Comparison of ENCODE assay signal across 8 mouse cellular contexts in the genomic region with DNA sequence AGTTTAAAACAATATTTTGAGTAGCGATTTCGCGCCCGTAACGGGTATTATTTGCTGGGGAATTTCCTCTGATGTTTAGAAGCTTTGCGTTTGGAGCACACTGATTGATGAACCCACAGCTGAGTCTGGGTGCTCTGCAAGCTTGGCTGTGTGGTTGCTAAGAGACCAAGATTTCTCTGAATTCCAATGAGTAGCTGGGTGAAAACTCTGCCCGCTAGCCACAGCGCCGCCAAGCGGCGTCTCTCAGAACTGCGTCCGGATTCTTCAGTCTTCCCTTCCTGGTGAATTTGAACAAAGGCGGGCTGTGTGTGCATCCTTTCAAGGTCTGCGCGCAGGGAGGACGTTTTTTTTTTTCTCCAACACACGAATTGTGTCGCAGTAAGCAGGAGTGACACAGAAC. TPM values are rescaled to one million over a fixed set of nuclear protein-coding genes. Genes with fewer than 3 reads are reported as not detected.
DNase-seq lines count a peak whose midpoint lies in the region; ATAC-seq lines count a peak whose summit lies in the region.

No protein-coding gene starts in this region.

- ATAC-seq in intestine, embryonic 14.5 days (replicated peaks; ENCODE audit: low FRiP score, low TSS enrichment, low read depth), result peak; percentile 82
- ATAC-seq in megakaryocyte-erythroid progenitor cell, adult 5-6 weeks (replicated peaks; ENCODE audit: low FRiP score, low TSS enrichment, poor library complexity, severe bottlenecking), result peak; percentile 69

- peak; percentile 96 for DNase-seq in adrenal gland, adult 18-20 months (ENCODE audit: low spot score in 2 of 2)
- DNase-seq in embryo, embryonic 11 days, result peak; percentile 95
- peak; percentile 86 to 96 for DNase-seq in gastrocnemius, postnatal 36 days
- DNase-seq in intestine, embryonic 14.5 days (ENCODE audit: low spot score), result peak; percentile 99
- peak; percentile 94 to 97 for DNase-seq in left cerebral cortex, postnatal 10 days (ENCODE audit: extremely low spot score in 1 of 2, low spot score in 2 of 2)
- DNase-seq in right cerebral cortex, postnatal 14 days, result peak; percentile 99
- DNase-seq in urinary bladder, postnatal 25 days (ENCODE audit: low spot score), result peak; percentile 95

- no peaks in the 10 kb centered on the region for H3K9me3 ChIP-seq in intestine, embryonic 14.5 days (ENCODE audit: control insufficient read depth, low read length)

- WGBS in intestine, embryonic 14.5 days, result under 1% methylated on average over 19 of the region's 19 CpGs

- peak overlapping the region; percentile 31 for H3K4me3 ChIP-seq in intestine, embryonic 14.5 days (ENCODE audit: low read depth, low read length)

- no peaks in the 10 kb centered on the region for H3K27me3 ChIP-seq in intestine, embryonic 14.5 days (replicated peaks; ENCODE audit: control insufficient read depth, insufficient read depth, low read length)

- no peaks in the 10 kb centered on the region for H3K36me3 ChIP-seq in intestine, embryonic 14.5 days (ENCODE audit: control insufficient read depth, insufficient read depth, low read length)

- peak overlapping the region; percentile 56 for H3K4me2 ChIP-seq in intestine, embryonic 14.5 days (ENCODE audit: low read length)

- intact Hi-C loops in gastrocnemius, postnatal 36 days (cut with DNase I), result no loop called here
- intact Hi-C loops in left cerebral cortex, postnatal 10 days (cut with DNase I), result loop anchor here (5.0 kb wide), 1 partner anchor 206 kb away; no protein-coding TSS in a partner anchor

- 0 out of 2 replicates have a peak, but pooled peaks cover 9% of the 10 kb centered on the region for H3K4me1 ChIP-seq in intestine, embryonic 14.5 days (replicated peaks; ENCODE audit: control insufficient read depth, insufficient read depth, low read length)

- H3K9ac ChIP-seq in intestine, embryonic 14.5 days (ENCODE audit: low read length), result peak overlapping the region; percentile 27

- H3K27ac ChIP-seq in intestine, embryonic 14.5 days (ENCODE audit: low read depth), result peak overlapping the region; percentile 67

RNA-seq across cellular contexts. Expression of a gene that starts 33.2 kb away (rescaled TPM):
- 10 to 100 TPM; 29.6 to 36.7 TPM for total RNA-seq in adrenal gland, adult 18-20 months (2021)
- 1 to 10 TPM; 6.7 to 8.3 TPM for total RNA-seq in gastrocnemius, postnatal 36 days (2021)
- polyA plus RNA-seq in intestine, embryonic 14.5 days (2014; fragmentation: Nextera tagmentation; extraction: Ambion mirVana), result 2.3 and 2.4 TPM in 2 replicates
- 1 to 10 TPM; 8.6 to 9.5 TPM for total RNA-seq in left cerebral cortex, postnatal 10 days (2021)
- 6.2 and 11.7 TPM in 2 replicates for total RNA-seq in megakaryocyte-erythroid progenitor cell, adult 5-6 weeks (2014; fragmentation: Nextera tagmentation)
- 10.4 and 12.9 TPM in 2 replicates for total RNA-seq in megakaryocyte-erythroid progenitor cell, adult 5-6 weeks (2017)

RNA-seq across cellular contexts. Expression of a gene that starts 35.2 kb away (rescaled TPM):
- total RNA-seq in adrenal gland, adult 18-20 months (2021), result 1 to 10 TPM; 5.3 to 6.5 TPM
- 1 to 10 TPM; 3.5 to 4.6 TPM for total RNA-seq in gastrocnemius, postnatal 36 days (2021)
- polyA plus RNA-seq in intestine, embryonic 14.5 days (2014; fragmentation: Nextera tagmentation; extraction: Ambion mirVana), result 10.7 and 11.1 TPM in 2 replicates
- total RNA-seq in left cerebral cortex, postnatal 10 days (2021), result 10 to 100 TPM; 23.4 to 26.0 TPM
- total RNA-seq in megakaryocyte-erythroid progenitor cell, adult 5-6 weeks (2014; fragmentation: Nextera tagmentation), result 6.5 and 6.9 TPM in 2 replicates
- 4.5 and 7.0 TPM in 2 replicates for total RNA-seq in megakaryocyte-erythroid progenitor cell, adult 5-6 weeks (2017)

RNA-seq across cellular contexts. Expression of a gene that starts 57.1 kb away (rescaled TPM):
- 10 to 100 TPM; 30.6 to 33.0 TPM for total RNA-seq in adrenal gland, adult 18-20 months (2021)
- 10 to 100 TPM; 35.3 to 39.5 TPM for total RNA-seq in gastrocnemius, postnatal 36 days (2021)
- 15.8 and 16.0 TPM in 2 replicates for polyA plus RNA-seq in intestine, embryonic 14.5 days (2014; fragmentation: Nextera tagmentation; extraction: Ambion mirVana)
- total RNA-seq in left cerebral cortex, postnatal 10 days (2021), result 10 to 100 TPM; 45.0 to 46.9 TPM
- 17.2 and 22.1 TPM in 2 replicates for total RNA-seq in megakaryocyte-erythroid progenitor cell, adult 5-6 weeks (2014; fragmentation: Nextera tagmentation)
- 34.9 and 49.3 TPM in 2 replicates for total RNA-seq in megakaryocyte-erythroid progenitor cell, adult 5-6 weeks (2017)

Comparison
In these comparisons a context has a peak if more than half of its experiments do, and no peak if none do; other contexts are left out.
1. Peak in every context shown above with its lines: DNase-seq, ATAC-seq, H3K4me3 ChIP-seq and H3K27ac ChIP-seq.